Mouse (Mus musculus): ENCODE measurements around the gene Fbxo44. TPM values are rescaled to one million over a fixed set of nuclear protein-coding genes. Genes with fewer than 3 reads are reported as not detected.
A peak's percentile ranks its signal among the peaks of the same experiment; 100 is the strongest.
"Not testable (repeated sequence)": the region's sequence is repeated elsewhere in the genome, so short reads cannot be mapped to it uniquely, and the experiment has no call there.

Gene Fbxo44
- 44.9 and 45.0 TPM in 2 replicates for polyA plus RNA-seq (2014; fragmentation: Nextera tagmentation; extraction: Ambion mirVana)

- ATAC-seq (replicated peaks; ENCODE audit: low FRiP score) (no peak), DNase-seq (ENCODE audit: low spot score) (peak; percentile 81)
- peak within 1 kb of the TSS; percentile 75 for H3K4me3 ChIP-seq (ENCODE audit: low read depth, low read length)
These were observed at the start of gene Fbxo44, which contains the start of gene Fbxo2 for GRCm38 (mm10) chr4:148160436-148161390. Fbxo44 (minus strand) TSS chr4:148160482. Fbxo2 (plus strand) TSS chr4:148160621.

GRCm38 (mm10) chr4:148204873-148205232, 44.6 kb upstream of the Fbxo44 start:
- no peak overlapping the region for H3K27ac ChIP-seq (ENCODE audit: low read depth, low read length)
- no peak overlapping the region for H3K4me3 ChIP-seq (ENCODE audit: low read depth, low read length)
- H3K27me3 ChIP-seq (ENCODE audit: control insufficient read depth, insufficient read depth, low read length), result no peaks in the 10 kb centered on the region
- no peaks in the 10 kb centered on the region for H3K4me1 ChIP-seq (replicated peaks; ENCODE audit: control insufficient read depth, insufficient read depth, low read length)
- WGBS, result 64% methylated on average over 6 of the region's 6 CpGs
- no peaks in the 10 kb centered on the region for H3K9me3 ChIP-seq (ENCODE audit: control insufficient read depth, low read length)
- H3K9ac ChIP-seq (ENCODE audit: low read length), result no peak overlapping the region
- no peak overlapping the region for H3K4me2 ChIP-seq (ENCODE audit: low read depth, low read length, severe bottlenecking)
- ATAC-seq (replicated peaks; ENCODE audit: low FRiP score) (no peak), DNase-seq (ENCODE audit: low spot score) (no peak)
- H3K36me3 ChIP-seq (ENCODE audit: control insufficient read depth, insufficient read depth, low read length), result no peaks in the 10 kb centered on the region

More at GRCm38 (mm10) chr4:148160436-148161390, at the start of gene Fbxo44, which contains the start of gene Fbxo2:
- H3K9ac ChIP-seq (ENCODE audit: low read length), result peak within 1 kb of the TSS; percentile 79
- peaks cover 6% of the 10 kb centered on the region; the same call in 1 of the 2 replicates for H3K36me3 ChIP-seq (ENCODE audit: control insufficient read depth, insufficient read depth, low read length)
- H3K4me1 ChIP-seq (replicated peaks; ENCODE audit: control insufficient read depth, insufficient read depth, low read length), result peaks cover 15% of the 10 kb centered on the region
- WGBS, result under 1% methylated on average over 43 of the region's 43 CpGs
- peak within 1 kb of the TSS; percentile 66 for H3K27ac ChIP-seq (ENCODE audit: low read depth, low read length)
- peak within 1 kb of the TSS; percentile 94 for H3K4me2 ChIP-seq (ENCODE audit: low read depth, low read length, severe bottlenecking)
- H3K9me3 ChIP-seq (ENCODE audit: control insufficient read depth, low read length), result no peaks in the 10 kb centered on the region
- H3K27me3 ChIP-seq (ENCODE audit: control insufficient read depth, insufficient read depth, low read length), result peaks cover 45% of the 10 kb centered on the region

GRCm38 (mm10) chr4:148204061-148204872, 44.0 kb upstream of the Fbxo44 start:
- no peaks in the 10 kb centered on the region for H3K36me3 ChIP-seq (ENCODE audit: control insufficient read depth, insufficient read depth, low read length)
- no peaks in the 10 kb centered on the region for H3K27me3 ChIP-seq (ENCODE audit: control insufficient read depth, insufficient read depth, low read length)
- ATAC-seq (replicated peaks; ENCODE audit: low FRiP score) (no peak), DNase-seq (ENCODE audit: low spot score) (no peak)
- no peaks in the 10 kb centered on the region for H3K4me1 ChIP-seq (replicated peaks; ENCODE audit: control insufficient read depth, insufficient read depth, low read length)
- 53% methylated on average over 15 of the region's 15 CpGs for WGBS
- no peak overlapping the region for H3K4me2 ChIP-seq (ENCODE audit: low read depth, low read length, severe bottlenecking)
- peak overlapping the region; percentile 13; the same call in 1 of the 2 replicates for H3K27ac ChIP-seq (ENCODE audit: low read depth, low read length)
- H3K9me3 ChIP-seq (ENCODE audit: control insufficient read depth, low read length), result no peaks in the 10 kb centered on the region
- H3K9ac ChIP-seq (ENCODE audit: low read length), result no peak overlapping the region
- no peak overlapping the region for H3K4me3 ChIP-seq (ENCODE audit: low read depth, low read length)

GRCm38 (mm10) chr4:148203557-148203956, 43.3 kb upstream of the Fbxo44 start:
- Histone ChIP-seq H3K9me3 (ENCODE audit: control insufficient read depth, low read length) (no peaks in the 10 kb centered on the region), H3K27ac (ENCODE audit: low read depth, low read length) (no peak overlapping the region), H3K27me3 (ENCODE audit: control insufficient read depth, insufficient read depth, low read length) (no peaks in the 10 kb centered on the region), H3K4me2 (ENCODE audit: low read depth, low read length, severe bottlenecking) (no peak overlapping the region), H3K4me3 (ENCODE audit: low read depth, low read length) (no peak overlapping the region), H3K9ac (ENCODE audit: low read length) (no peak overlapping the region), H3K4me1 (replicated peaks; ENCODE audit: control insufficient read depth, insufficient read depth, low read length) (0 out of 2 replicates have a peak, but pooled peaks cover 2% of the 10 kb centered on the region), H3K36me3 (ENCODE audit: control insufficient read depth, insufficient read depth, low read length) (no peaks in the 10 kb centered on the region)
- ATAC-seq (replicated peaks; ENCODE audit: low FRiP score) (no peak), DNase-seq (ENCODE audit: low spot score) (no peak)
- WGBS, result 89% methylated on average over 2 of the region's 2 CpGs

GRCm38 (mm10) chr4:148198721-148199120, 38.4 kb upstream of the Fbxo44 start:
- H3K9me3 ChIP-seq (ENCODE audit: control insufficient read depth, low read length), result no peaks in the 10 kb centered on the region
- no peak for ATAC-seq (replicated peaks; ENCODE audit: low FRiP score)
- H3K4me2 ChIP-seq (ENCODE audit: low read depth, low read length, severe bottlenecking), result no peak overlapping the region
- no peaks in the 10 kb centered on the region for H3K36me3 ChIP-seq (ENCODE audit: control insufficient read depth, insufficient read depth, low read length)
- 0 out of 2 replicates have a peak, but pooled peaks cover 2% of the 10 kb centered on the region for H3K4me1 ChIP-seq (replicated peaks; ENCODE audit: control insufficient read depth, insufficient read depth, low read length)
- H3K4me3 ChIP-seq (ENCODE audit: low read depth, low read length), result no peak overlapping the region
- 45% methylated on average over 10 of the region's 10 CpGs for WGBS
- no peak for DNase-seq (ENCODE audit: low spot score)
- H3K27me3 ChIP-seq (ENCODE audit: control insufficient read depth, insufficient read depth, low read length), result no peaks in the 10 kb centered on the region
- H3K27ac ChIP-seq (ENCODE audit: low read depth, low read length), result no peak overlapping the region
- H3K9ac ChIP-seq (ENCODE audit: low read length), result no peak overlapping the region

- no peak overlapping the region for H3K9ac ChIP-seq (ENCODE audit: low read length)
- no peak overlapping the region for H3K4me3 ChIP-seq (ENCODE audit: low read depth, low read length)
- H3K27me3 ChIP-seq (ENCODE audit: control insufficient read depth, insufficient read depth, low read length), result no peaks in the 10 kb centered on the region
- H3K4me1 ChIP-seq (replicated peaks; ENCODE audit: control insufficient read depth, insufficient read depth, low read length), result peaks cover 2% of the 10 kb centered on the region; the same call in 1 of the 2 replicates
- H3K27ac ChIP-seq (ENCODE audit: low read depth, low read length), result no peak overlapping the region
- H3K4me2 ChIP-seq (ENCODE audit: low read depth, low read length, severe bottlenecking), result no peak overlapping the region
- no peak for DNase-seq (ENCODE audit: low spot score)
- no peaks in the 10 kb centered on the region for H3K36me3 ChIP-seq (ENCODE audit: control insufficient read depth, insufficient read depth, low read length)
- no peaks in the 10 kb centered on the region; the same call in 1 of the 2 replicates for H3K9me3 ChIP-seq (ENCODE audit: control insufficient read depth, low read length)
- no peak for ATAC-seq (replicated peaks; ENCODE audit: low FRiP score)
These were observed 34.1 kb upstream of the Fbxo44 start for GRCm38 (mm10) chr4:148194400-148194799.

- ATAC-seq (replicated peaks; ENCODE audit: low FRiP score) (no peak), DNase-seq (ENCODE audit: low spot score) (no peak)
- H3K4me3 ChIP-seq (ENCODE audit: low read depth, low read length), result no peak overlapping the region
- H3K27me3 ChIP-seq (ENCODE audit: control insufficient read depth, insufficient read depth, low read length), result no peaks in the 10 kb centered on the region
- H3K4me2 ChIP-seq (ENCODE audit: low read depth, low read length, severe bottlenecking), result no peak overlapping the region
- no peak overlapping the region for H3K9ac ChIP-seq (ENCODE audit: low read length)
- H3K4me1 ChIP-seq (replicated peaks; ENCODE audit: control insufficient read depth, insufficient read depth, low read length), result no peaks in the 10 kb centered on the region; the same call in 1 of the 2 replicates
- H3K9me3 ChIP-seq (ENCODE audit: control insufficient read depth, low read length), result no peaks in the 10 kb centered on the region; the same call in 1 of the 2 replicates
- 36% methylated on average over 11 of the region's 11 CpGs for WGBS
- no peak overlapping the region for H3K27ac ChIP-seq (ENCODE audit: low read depth, low read length)
- no peaks in the 10 kb centered on the region for H3K36me3 ChIP-seq (ENCODE audit: control insufficient read depth, insufficient read depth, low read length)
These were observed 32.5 kb upstream of the Fbxo44 start for GRCm38 (mm10) chr4:148192707-148193245.

- not testable (repeated sequence) for DNase-seq (ENCODE audit: low spot score); H3K4me2 ChIP-seq (ENCODE audit: low read depth, low read length, severe bottlenecking); H3K9ac ChIP-seq (ENCODE audit: low read length); ATAC-seq (replicated peaks; ENCODE audit: low FRiP score); H3K4me1 ChIP-seq (replicated peaks; ENCODE audit: control insufficient read depth, insufficient read depth, low read length); H3K4me3 ChIP-seq (ENCODE audit: low read depth, low read length); H3K27ac ChIP-seq (ENCODE audit: low read depth, low read length); H3K36me3 ChIP-seq (ENCODE audit: control insufficient read depth, insufficient read depth, low read length); H3K27me3 ChIP-seq (ENCODE audit: control insufficient read depth, insufficient read depth, low read length); H3K9me3 ChIP-seq (ENCODE audit: control insufficient read depth, low read length)
- 89% methylated on average over 1 of the region's 1 CpGs for WGBS
These were observed 28.5 kb upstream of the Fbxo44 start for GRCm38 (mm10) chr4:148188767-148189166.

All from forebrain, embryonic 11.5 days (tissue).